ENCODE assay signal across 15 mouse cellular contexts in the genomic region with DNA sequence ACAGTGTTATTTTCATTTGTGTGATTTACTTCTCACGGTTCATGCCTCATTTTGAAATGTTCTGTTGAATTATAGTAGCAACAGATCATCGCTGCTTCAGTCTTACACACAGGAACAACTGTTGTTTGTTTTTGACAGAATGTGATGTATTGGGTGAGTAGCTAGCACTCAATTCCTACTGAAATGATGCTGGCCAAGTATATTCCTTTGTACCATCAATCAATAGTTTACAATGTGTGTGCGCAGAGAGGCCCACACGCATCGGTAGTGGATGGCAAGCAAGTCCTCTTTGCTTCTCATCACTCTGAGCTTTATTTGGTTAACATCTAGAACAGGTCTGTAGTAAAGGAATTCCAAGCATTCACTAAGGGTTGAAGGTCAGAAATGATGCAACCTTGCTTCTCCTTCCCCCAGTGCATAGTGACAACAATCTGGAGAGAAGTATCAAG. TPM values are rescaled to one million over a fixed set of nuclear protein-coding genes. Genes with fewer than 3 reads are reported as not detected.
DNase-seq lines count a peak whose midpoint lies in the region; ATAC-seq and TF ChIP-seq lines count a peak whose summit lies in the region.
"Had no signal": no experiment of that assay in that cellular context is flagged by ENCODE, and none has a peak within 500 bp of the region (broad histone marks: within the 10 kb centered on the region; RNA-seq: fewer than 3 reads in every experiment).

No protein-coding gene starts in this region.

- H3K4me3 ChIP-seq in liver, adult 2 months (ENCODE audit: insufficient read depth, low read depth, low read length) = no peak overlapping the region
- no peak overlapping the region for H3K4me3 ChIP-seq in liver, embryonic 11.5 days (ENCODE audit: low read depth, low read length)
- no peak overlapping the region for H3K4me3 ChIP-seq in embryonic fibroblast, embryonic 13.5 days (ENCODE audit: insufficient read depth, low read length)
- H3K4me3 ChIP-seq in liver, embryonic 15.5 days (replicated peaks) = no peak overlapping the region
- H3K4me3 ChIP-seq: erythroblast, embryonic 14.5 days; hindbrain, embryonic 12.5 days; myocyte had no signal

- no peak for TF ChIP-seq POLR2A in liver, adult 2 months (IDR thresholded peaks at IDR 0.05; ENCODE audit: extremely low read depth, insufficient read depth, low read length)
- TF ChIP-seq POLR2A in embryonic fibroblast, embryonic 13.5 days (IDR thresholded peaks at IDR 0.05; ENCODE audit: low read depth, low read length) = no peak

- H3K79me2 ChIP-seq in liver, adult 2 months (ENCODE audit: control insufficient read depth, insufficient read depth, low read length) = peaks cover 27% of the 10 kb centered on the region; the same call in 1 of the 2 replicates

- ATAC-seq in liver, embryonic 11.5 days (replicated peaks; ENCODE audit: low FRiP score) = no peak
- no peak for ATAC-seq in liver, embryonic 15.5 days (ENCODE audit: insufficient read depth)
- no peak for ATAC-seq in CD4-positive, CD25-positive, alpha-beta regulatory T cell, adult 4 months
- ATAC-seq in granulocyte monocyte progenitor cell, adult 5-6 weeks (replicated peaks; ENCODE audit: poor library complexity, severe bottlenecking) = no peak
- ATAC-seq: activated CD4-positive, CD25-positive, alpha-beta regulatory T cell, adult 4 months had no signal

- no peak overlapping the region for H3K4me2 ChIP-seq in liver, embryonic 11.5 days
- H3K4me2 ChIP-seq in liver, embryonic 15.5 days = no peak overlapping the region
- H3K4me2 ChIP-seq: hindbrain, embryonic 12.5 days had no signal

- no peak for TF ChIP-seq CTCF in liver, adult 2 months (IDR thresholded peaks at IDR 0.05; ENCODE audit: low read depth, low read length)
- TF ChIP-seq CTCF in embryonic fibroblast, embryonic 13.5 days (IDR thresholded peaks at IDR 0.05; ENCODE audit: borderline replicate concordance, insufficient read depth, low read length) = no peak

- peak; percentile 93 for DNase-seq in liver, adult 2 months (ENCODE audit: extremely low read depth, low read depth, low spot score)
- no peak for DNase-seq in liver, embryonic 11.5 days (ENCODE audit: low spot score)
- DNase-seq in R1 (ENCODE audit: low read depth, low spot score) = peak; percentile 41
- no peak for DNase-seq in heart, postnatal 14 days
- DNase-seq: cerebellum, postnatal 10 days; heart, adult 18-20 months; left cerebral cortex, postnatal 4 days had no signal

- H3K4me1 ChIP-seq in liver, adult 2 months (ENCODE audit: control insufficient read depth, insufficient read depth, low read length) = peaks cover 26% of the 10 kb centered on the region
- peaks cover 35% of the 10 kb centered on the region for H3K4me1 ChIP-seq in liver, embryonic 11.5 days (replicated peaks; ENCODE audit: control insufficient read depth, insufficient read depth, low read length)
- H3K4me1 ChIP-seq in embryonic fibroblast, embryonic 13.5 days (ENCODE audit: control insufficient read depth, insufficient read depth, low read length) = peaks cover 7% of the 10 kb centered on the region; the same call in 1 of the 2 replicates
- H3K4me1 ChIP-seq in liver, embryonic 15.5 days (replicated peaks) = peaks cover 78% of the 10 kb centered on the region
- H3K4me1 ChIP-seq: hindbrain, embryonic 12.5 days had no signal

- H3K9me3 ChIP-seq in liver, embryonic 11.5 days (ENCODE audit: control insufficient read depth, low read length) = no peaks in the 10 kb centered on the region
- H3K9me3 ChIP-seq in liver, embryonic 15.5 days (replicated peaks) = no peaks in the 10 kb centered on the region
- H3K9me3 ChIP-seq: hindbrain, embryonic 12.5 days had no signal

- 22% methylated on average over 5 of the region's 5 CpGs for WGBS in liver, adult 2 months
- 70% methylated on average over 5 of the region's 5 CpGs for WGBS in liver, embryonic 11.5 days
- WGBS in liver, embryonic 15.5 days (ENCODE audit: insufficient replicate concordance) = 84% methylated on average over 5 of the region's 5 CpGs

- no peaks in the 10 kb centered on the region for H3K36me3 ChIP-seq in liver, adult 2 months (ENCODE audit: control insufficient read depth, insufficient read depth, low read length)
- peaks cover 2% of the 10 kb centered on the region; the same call in 1 of the 2 replicates for H3K36me3 ChIP-seq in liver, embryonic 11.5 days (ENCODE audit: control insufficient read depth, insufficient read depth, low read length)
- peaks cover 6% of the 10 kb centered on the region for H3K36me3 ChIP-seq in liver, embryonic 15.5 days (replicated peaks)
- H3K36me3 ChIP-seq: hindbrain, embryonic 12.5 days had no signal

- H3K9ac ChIP-seq in liver, adult 2 months (ENCODE audit: low read depth, low read length) = no peak overlapping the region
- H3K9ac ChIP-seq in liver, embryonic 11.5 days (ENCODE audit: low read depth, low read length) = no peak overlapping the region
- H3K9ac ChIP-seq in liver, embryonic 15.5 days = no peak overlapping the region
- H3K9ac ChIP-seq: hindbrain, embryonic 12.5 days had no signal

- H3K27ac ChIP-seq in liver, adult 2 months (replicated peaks; ENCODE audit: insufficient read depth, low read depth, low read length) = no peak overlapping the region; the same call in 1 of the 2 replicates
- H3K27ac ChIP-seq in liver, embryonic 11.5 days (ENCODE audit: low read depth, low read length) = no peak overlapping the region
- peak overlapping the region; percentile 17; the same call in 1 of the 2 replicates for H3K27ac ChIP-seq in embryonic fibroblast, embryonic 13.5 days (ENCODE audit: insufficient read depth, low read length)
- H3K27ac ChIP-seq in liver, embryonic 15.5 days (replicated peaks) = 0 out of 2 replicates have a peak overlapping the region, but pooled peaks have one; percentile 53
- H3K27ac ChIP-seq: hindbrain, embryonic 12.5 days had no signal

- intact Hi-C loops in heart, postnatal 14 days (cut with DNase I) = loop anchor here (5.0 kb wide), 1 partner anchor 42 kb away; no protein-coding TSS in a partner anchor

- H3K27me3 ChIP-seq in liver, adult 2 months (ENCODE audit: control insufficient read depth, insufficient read depth, low read length) = no peaks in the 10 kb centered on the region
- no peaks in the 10 kb centered on the region for H3K27me3 ChIP-seq in liver, embryonic 11.5 days (replicated peaks; ENCODE audit: control insufficient read depth, insufficient read depth, low read length)
- H3K27me3 ChIP-seq in liver, embryonic 15.5 days = no peaks in the 10 kb centered on the region
- H3K27me3 ChIP-seq: hindbrain, embryonic 12.5 days had no signal

RNA-seq across cellular contexts. Expression of a gene that starts 14.4 kb away (rescaled TPM):
- 28.8 and 31.0 TPM in 2 replicates for total RNA-seq in liver, adult 2 months (2014; rRNA removed)
- polyA plus RNA-seq in liver, adult 2 months (2012; rRNA removed) = 6.9 and 8.1 TPM in 2 replicates
- polyA plus RNA-seq in liver, embryonic 11.5 days (2014; fragmentation: Nextera tagmentation; extraction: Ambion mirVana) = 12.6 and 15.1 TPM in 2 replicates
- polyA plus RNA-seq in embryonic fibroblast, embryonic 13.5 days (2011; ENCODE audit: insufficient read length, low read depth, missing spikeins) = 31.1 and 35.4 TPM in 2 replicates
- 5.1 and 6.2 TPM in 2 replicates for polyA plus RNA-seq in liver, embryonic 15.5 days (2015; fragmentation: Nextera tagmentation; extraction: Ambion mirVana)
- 10 to 100 TPM in 1 of 2 experiments, 1 to 10 TPM in 1; 9.9 to 12.9 TPM for polyA plus RNA-seq in CD4-positive, CD25-positive, alpha-beta regulatory T cell, adult 4 months (2017; shearing (Covaris generic))
- total RNA-seq in heart, postnatal 14 days (2021) = 10 to 100 TPM; 39.4 to 40.3 TPM
- total RNA-seq in granulocyte monocyte progenitor cell, adult 5-6 weeks (2014; fragmentation: Nextera tagmentation) = 26.2 and 27.0 TPM in 2 replicates
- 34.9 and 35.5 TPM in 2 replicates for total RNA-seq in granulocyte monocyte progenitor cell, adult 5-6 weeks (2017)

Comparison
In these comparisons a context has a peak if more than half of its experiments do, and no peak if none do; other contexts are left out.
1. DNase-seq: peak in liver, adult 2 months (single experiment) and R1 (single experiment); none in liver, embryonic 11.5 days (single experiment) and heart, postnatal 14 days (0 of 2).
2. H3K27ac ChIP-seq: peak in embryonic fibroblast, embryonic 13.5 days (single experiment) and liver, embryonic 15.5 days (single experiment); none in liver, adult 2 months (single experiment) and liver, embryonic 11.5 days (single experiment).